ENCODE assay signal across 27 mouse cellular contexts in the genomic region with DNA sequence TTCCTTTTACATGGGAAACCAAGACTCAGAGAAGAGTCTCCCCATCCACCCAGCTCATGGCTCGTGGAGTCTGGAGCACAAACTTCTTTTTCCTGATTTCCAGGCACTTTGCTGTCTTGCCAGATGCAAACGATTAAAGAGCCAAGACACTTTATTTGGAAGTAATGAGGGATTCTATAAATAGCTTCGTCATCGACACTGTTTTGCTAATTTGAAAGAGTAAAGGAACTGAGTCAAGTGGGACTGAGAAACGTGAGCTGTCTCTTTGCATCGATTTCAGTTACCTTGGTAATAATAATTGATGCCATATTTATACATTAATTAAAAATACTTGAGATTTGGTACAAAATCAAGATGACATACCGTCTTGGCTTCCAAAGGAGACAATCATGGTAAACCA.
A peak's percentile ranks its signal among the peaks of the same experiment; 100 is the strongest.
DNase-seq lines count a peak whose midpoint lies in the region; ATAC-seq and TF ChIP-seq lines count a peak whose summit lies in the region.
"Had no signal": no experiment of that assay in that cellular context is flagged by ENCODE, and none has a peak within 500 bp of the region (broad histone marks: within the 10 kb centered on the region; RNA-seq: fewer than 3 reads in every experiment).

No protein-coding gene starts in this region.

- no peak; the same call in 1 of the 2 replicates for ATAC-seq in forebrain, embryonic 14.5 days
- ATAC-seq in forebrain, embryonic 11.5 days (replicated peaks; ENCODE audit: low FRiP score): no peak
- peak; percentile 43; the same call in 1 of the 2 replicates for ATAC-seq in forebrain, postnatal 0 days
- no peak; the same call in 1 of the 2 replicates for ATAC-seq in forebrain, embryonic 13.5 days
- ATAC-seq: activated CD4-positive, CD25-positive, alpha-beta regulatory T cell, adult 4 months; CD4-positive, CD25-positive, alpha-beta regulatory T cell, adult 4 months; Patski had no signal

- H3K9me3 ChIP-seq in forebrain, embryonic 14.5 days (replicated peaks; ENCODE audit: control insufficient read depth, low read length): no peaks in the 10 kb centered on the region
- H3K9me3 ChIP-seq in forebrain, embryonic 11.5 days (ENCODE audit: control insufficient read depth, low read length): no peaks in the 10 kb centered on the region
- no peaks in the 10 kb centered on the region for H3K9me3 ChIP-seq in forebrain, postnatal 0 days (ENCODE audit: low read length)
- no peaks in the 10 kb centered on the region for H3K9me3 ChIP-seq in forebrain, embryonic 13.5 days (replicated peaks)
- H3K9me3 ChIP-seq: embryonic facial prominence, embryonic 13.5 days; embryonic facial prominence, embryonic 15.5 days; forebrain, embryonic 10.5 days; G1E had no signal

- peak; percentile 61 for DNase-seq in forebrain, embryonic 14.5 days (ENCODE audit: low spot score)
- no peak for DNase-seq in forebrain, embryonic 11.5 days (ENCODE audit: low spot score)
- no peak for DNase-seq in forebrain, postnatal 0 days
- DNase-seq in testis, postnatal 10 days (ENCODE audit: low spot score): peak; percentile 10
- DNase-seq in testis, postnatal 14 days (ENCODE audit: low spot score): no peak
- DNase-seq in brain, embryonic 18.5 days (ENCODE audit: low read depth, low spot score): peak; percentile 16
- no peak for DNase-seq in spleen, postnatal 10 days (ENCODE audit: low spot score in 2 of 2)
- DNase-seq: adrenal gland, adult 8-10 months; adrenal gland, postnatal 14 days; adrenal gland, postnatal 36 days; B cell, adult 2 months; cerebellum, adult 11 months; cerebellum, adult 18-20 months; cerebellum, adult 8-10 months; cerebellum, adult 9-11 months; cerebellum, postnatal 14 days; cerebellum, postnatal 36 days; embryo, embryonic 11 days had no signal

- H3K27ac ChIP-seq in forebrain, embryonic 14.5 days (ENCODE audit: low read depth, low read length): no peak overlapping the region
- H3K27ac ChIP-seq in forebrain, embryonic 11.5 days (ENCODE audit: low read depth, low read length): no peak overlapping the region
- H3K27ac ChIP-seq in forebrain, postnatal 0 days (ENCODE audit: low read depth, low read length): 0 out of 2 replicates have a peak overlapping the region, but pooled peaks have one; percentile 9
- H3K27ac ChIP-seq in forebrain, embryonic 13.5 days: no peak overlapping the region
- H3K27ac ChIP-seq: embryonic facial prominence, embryonic 13.5 days; embryonic facial prominence, embryonic 15.5 days; forebrain, embryonic 10.5 days had no signal

- no peaks in the 10 kb centered on the region for H3K27me3 ChIP-seq in forebrain, embryonic 14.5 days (replicated peaks; ENCODE audit: control insufficient read depth, insufficient read depth, low read length)
- H3K27me3 ChIP-seq in forebrain, embryonic 11.5 days (ENCODE audit: control insufficient read depth, insufficient read depth, low read length): no peaks in the 10 kb centered on the region
- no peaks in the 10 kb centered on the region for H3K27me3 ChIP-seq in forebrain, postnatal 0 days (ENCODE audit: insufficient read depth, low read length)
- no peaks in the 10 kb centered on the region for H3K27me3 ChIP-seq in forebrain, embryonic 13.5 days
- H3K27me3 ChIP-seq: embryonic facial prominence, embryonic 13.5 days; embryonic facial prominence, embryonic 15.5 days; Patski had no signal

- H3K4me1 ChIP-seq in forebrain, embryonic 14.5 days (ENCODE audit: control insufficient read depth, insufficient read depth, low read length): no peaks in the 10 kb centered on the region
- no peaks in the 10 kb centered on the region for H3K4me1 ChIP-seq in forebrain, embryonic 11.5 days (replicated peaks; ENCODE audit: control insufficient read depth, insufficient read depth, low read length)
- H3K4me1 ChIP-seq in forebrain, postnatal 0 days (ENCODE audit: insufficient read depth): no peaks in the 10 kb centered on the region
- H3K4me1 ChIP-seq in forebrain, embryonic 13.5 days: no peaks in the 10 kb centered on the region
- H3K4me1 ChIP-seq: embryonic facial prominence, embryonic 13.5 days; embryonic facial prominence, embryonic 15.5 days; forebrain, embryonic 10.5 days had no signal

- TF ChIP-seq CTCF in forebrain, postnatal 0 days (IDR thresholded peaks at IDR 0.05; ENCODE audit: low read depth): no peak

- no peak overlapping the region for H3K4me2 ChIP-seq in forebrain, embryonic 14.5 days (ENCODE audit: low read length)
- no peak overlapping the region for H3K4me2 ChIP-seq in forebrain, embryonic 11.5 days (ENCODE audit: low read depth, low read length, severe bottlenecking)
- no peak overlapping the region for H3K4me2 ChIP-seq in forebrain, postnatal 0 days (ENCODE audit: low read depth)
- H3K4me2 ChIP-seq in forebrain, embryonic 13.5 days: no peak overlapping the region
- H3K4me2 ChIP-seq: embryonic facial prominence, embryonic 13.5 days; embryonic facial prominence, embryonic 15.5 days had no signal

- no peak overlapping the region for H3K9ac ChIP-seq in forebrain, embryonic 14.5 days (ENCODE audit: low read length)
- no peak overlapping the region for H3K9ac ChIP-seq in forebrain, embryonic 11.5 days (ENCODE audit: low read length)
- no peak overlapping the region for H3K9ac ChIP-seq in forebrain, postnatal 0 days
- H3K9ac ChIP-seq in forebrain, embryonic 13.5 days: no peak overlapping the region
- H3K9ac ChIP-seq: embryonic facial prominence, embryonic 13.5 days; embryonic facial prominence, embryonic 15.5 days had no signal

- H3K4me3 ChIP-seq in forebrain, embryonic 14.5 days (ENCODE audit: low read depth, low read length): no peak overlapping the region
- no peak overlapping the region for H3K4me3 ChIP-seq in forebrain, embryonic 11.5 days (ENCODE audit: low read depth, low read length)
- no peak overlapping the region for H3K4me3 ChIP-seq in forebrain, postnatal 0 days (ENCODE audit: low read depth, low read length)
- no peak overlapping the region for H3K4me3 ChIP-seq in forebrain, embryonic 13.5 days
- H3K4me3 ChIP-seq: embryonic facial prominence, embryonic 13.5 days; embryonic facial prominence, embryonic 15.5 days; erythroblast, embryonic 14.5 days; forebrain, embryonic 10.5 days had no signal

- WGBS in forebrain, embryonic 14.5 days: 55% methylated on average over 7 of the region's 7 CpGs
- 83% methylated on average over 7 of the region's 7 CpGs for WGBS in forebrain, embryonic 11.5 days
- 31% methylated on average over 7 of the region's 7 CpGs for WGBS in forebrain, postnatal 0 days
- WGBS in forebrain, embryonic 13.5 days: 63% methylated on average over 7 of the region's 7 CpGs

- no peaks in the 10 kb centered on the region for H3K36me3 ChIP-seq in forebrain, embryonic 14.5 days (ENCODE audit: control insufficient read depth, insufficient read depth, low read length)
- no peaks in the 10 kb centered on the region for H3K36me3 ChIP-seq in forebrain, embryonic 11.5 days (ENCODE audit: control insufficient read depth, insufficient read depth, low read length)
- H3K36me3 ChIP-seq in forebrain, postnatal 0 days (ENCODE audit: insufficient read depth): no peaks in the 10 kb centered on the region
- no peaks in the 10 kb centered on the region for H3K36me3 ChIP-seq in forebrain, embryonic 13.5 days (ENCODE audit: poor library complexity, severe bottlenecking)
- H3K36me3 ChIP-seq: embryonic facial prominence, embryonic 13.5 days; embryonic facial prominence, embryonic 15.5 days; forebrain, embryonic 10.5 days; G1E had no signal

Comparison
In these comparisons a context has a peak if more than half of its experiments do, and no peak if none do; other contexts are left out.
1. DNase-seq: peak in forebrain, embryonic 14.5 days (single experiment), testis, postnatal 10 days (single experiment) and brain, embryonic 18.5 days (single experiment); none in forebrain, embryonic 11.5 days (single experiment), forebrain, postnatal 0 days (single experiment), testis, postnatal 14 days (single experiment) and spleen, postnatal 10 days (0 of 2).